ENCODE assay signal across 9 mouse cellular contexts in the genomic region with DNA sequence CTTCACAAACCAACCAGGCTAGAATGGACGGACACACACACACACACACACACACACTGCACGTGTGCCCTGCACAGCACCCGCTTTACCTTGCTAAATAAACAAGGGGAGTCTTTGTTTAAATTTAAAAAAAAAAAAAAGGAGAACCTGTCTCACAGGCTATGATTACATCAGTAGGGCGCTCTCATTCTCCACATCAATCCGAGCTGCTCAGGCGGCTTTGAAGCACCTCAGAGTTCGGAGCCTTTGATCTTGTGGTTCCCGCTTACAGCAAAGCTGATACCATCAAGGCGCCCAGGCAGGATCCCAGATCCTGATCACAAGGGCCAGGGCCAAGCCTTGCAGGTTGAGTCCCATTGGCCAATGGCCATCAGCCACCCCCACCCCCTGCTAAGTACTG. TPM values are rescaled to one million over a fixed set of nuclear protein-coding genes. Genes with fewer than 3 reads are reported as not detected.
DNase-seq lines count a peak whose midpoint lies in the region; ATAC-seq lines count a peak whose summit lies in the region.
"Had no signal": no experiment of that assay in that cellular context is flagged by ENCODE, and none has a peak within 500 bp of the region (broad histone marks: within the 10 kb centered on the region; RNA-seq: fewer than 3 reads in every experiment).

No protein-coding gene starts in this region.

- peak; percentile 49 to 55 for DNase-seq in cerebellum, postnatal 14 days
- DNase-seq in cerebellum, adult 8-10 months = no peak
- DNase-seq in CD8-positive naive resting alpha-beta T cell, adult 2 months (ENCODE audit: low read depth in 2 of 2, low spot score in 2 of 2) = peak; percentile 81 to 82
- peak; percentile 63 for DNase-seq in forebrain, embryonic 14.5 days (ENCODE audit: low spot score)
- peak; percentile 90 for DNase-seq in thymus, postnatal 0 days (ENCODE audit: low spot score)
- no peak for DNase-seq in gastrocnemius, adult 8-10 months (ENCODE audit: low spot score in 2 of 2)
- DNase-seq in heart, postnatal 36 days = no peak

- H3K9me3 ChIP-seq in forebrain, embryonic 14.5 days (replicated peaks; ENCODE audit: control insufficient read depth, low read length) = no peaks in the 10 kb centered on the region
- no peaks in the 10 kb centered on the region for H3K9me3 ChIP-seq in liver, embryonic 12.5 days (replicated peaks)
- H3K9me3 ChIP-seq: neural tube, embryonic 13.5 days had no signal

- intact Hi-C loops in heart, postnatal 36 days (cut with DNase I) = no loop called here

- no peak overlapping the region for H3K4me2 ChIP-seq in forebrain, embryonic 14.5 days (ENCODE audit: low read length)
- no peak overlapping the region for H3K4me2 ChIP-seq in liver, embryonic 12.5 days
- H3K4me2 ChIP-seq: neural tube, embryonic 13.5 days had no signal

- no peak overlapping the region for H3K4me3 ChIP-seq in forebrain, embryonic 14.5 days (ENCODE audit: low read depth, low read length)
- no peak overlapping the region for H3K4me3 ChIP-seq in liver, embryonic 12.5 days
- H3K4me3 ChIP-seq: neural tube, embryonic 13.5 days had no signal

- H3K36me3 ChIP-seq in forebrain, embryonic 14.5 days (ENCODE audit: control insufficient read depth, insufficient read depth, low read length) = no peaks in the 10 kb centered on the region
- H3K36me3 ChIP-seq in liver, embryonic 12.5 days = no peaks in the 10 kb centered on the region; the same call in 1 of the 2 replicates
- H3K36me3 ChIP-seq: neural tube, embryonic 13.5 days had no signal

- no peak overlapping the region for H3K27ac ChIP-seq in forebrain, embryonic 14.5 days (ENCODE audit: low read depth, low read length)
- 0 out of 2 replicates have a peak overlapping the region, but pooled peaks have one; percentile 5 for H3K27ac ChIP-seq in liver, embryonic 12.5 days
- H3K27ac ChIP-seq: neural tube, embryonic 13.5 days had no signal

- H3K9ac ChIP-seq in forebrain, embryonic 14.5 days (ENCODE audit: low read length) = no peak overlapping the region
- no peak overlapping the region for H3K9ac ChIP-seq in liver, embryonic 12.5 days
- H3K9ac ChIP-seq: neural tube, embryonic 13.5 days had no signal

- ATAC-seq in forebrain, embryonic 14.5 days = peak; percentile 60
- ATAC-seq in liver, embryonic 12.5 days = peak; percentile 59

- H3K27me3 ChIP-seq in forebrain, embryonic 14.5 days (replicated peaks; ENCODE audit: control insufficient read depth, insufficient read depth, low read length) = no peaks in the 10 kb centered on the region
- no peaks in the 10 kb centered on the region for H3K27me3 ChIP-seq in liver, embryonic 12.5 days (replicated peaks)
- H3K27me3 ChIP-seq: neural tube, embryonic 13.5 days had no signal

- peaks cover 22% of the 10 kb centered on the region for H3K4me1 ChIP-seq in forebrain, embryonic 14.5 days (ENCODE audit: control insufficient read depth, insufficient read depth, low read length)
- H3K4me1 ChIP-seq in liver, embryonic 12.5 days = peaks cover 39% of the 10 kb centered on the region

- 18% methylated on average over 9 of the region's 9 CpGs for WGBS in forebrain, embryonic 14.5 days
- WGBS in liver, embryonic 12.5 days (ENCODE audit: insufficient replicate concordance) = 65% methylated on average over 9 of the region's 9 CpGs

RNA-seq across cellular contexts. Expression of a gene that starts 33.1 kb away (rescaled TPM):
- 4.9 and 5.8 TPM in 2 replicates for polyA plus RNA-seq in forebrain, embryonic 14.5 days (2014; fragmentation: Nextera tagmentation; extraction: Ambion mirVana)
- polyA plus RNA-seq in liver, embryonic 12.5 days (2016; fragmentation: Nextera tagmentation; extraction: Ambion mirVana) = 5.0 and 5.4 TPM in 2 replicates
- polyA plus RNA-seq in thymus, postnatal 0 days (2015; fragmentation: Nextera tagmentation; extraction: Ambion mirVana) = 7.4 and 10.9 TPM in 2 replicates
- 1 to 10 TPM; 5.4 to 6.7 (median 6.3) TPM for total RNA-seq in gastrocnemius, adult 8-10 months (2022)
- 1 to 10 TPM; 8.7 to 9.1 TPM for total RNA-seq in heart, postnatal 36 days (2021)

Comparison
In these comparisons a context has a peak if more than half of its experiments do, and no peak if none do; other contexts are left out.
1. DNase-seq: peak in cerebellum, postnatal 14 days (2 of 2), CD8-positive naive resting alpha-beta T cell, adult 2 months (2 of 2), forebrain, embryonic 14.5 days (single experiment) and thymus, postnatal 0 days (single experiment); none in cerebellum, adult 8-10 months (single experiment), gastrocnemius, adult 8-10 months (0 of 2) and heart, postnatal 36 days (0 of 2).